Mouse (Mus musculus): Measurements from ENCODE around the gene Sema3d.

The Sema3d gene

GRCm38 (mm10) chr5:12637763-12638468, 254.7 kb downstream of the Sema3d start:
- no peak for DNase-seq
